Mouse (Mus musculus): Measurements from ENCODE around the gene Krt1. TPM values are rescaled to one million over a fixed set of nuclear protein-coding genes. Genes with fewer than 3 reads are reported as not detected.

The Krt1 gene
- polyA plus RNA-seq, 1 experiment from 2014 or later = 12.2 TPM

- Histone ChIP-seq H3K4me1 (replicated peaks; ENCODE audit: control insufficient read depth, insufficient read depth, low read length) (peaks cover 9% of the 10 kb centered on the region), H3K9ac (peak overlapping the region; percentile 56; the same call in 1 of the 2 replicates), H3K36me3 (replicated peaks; ENCODE audit: control insufficient read depth, insufficient read depth) (no peaks in the 10 kb centered on the region), H3K4me2 (replicated peaks) (peak overlapping the region; percentile 75), H3K27me3 (ENCODE audit: control insufficient read depth, insufficient read depth, low read length) (peaks cover 30% of the 10 kb centered on the region), H3K27ac (no peak overlapping the region), H3K9me3 (ENCODE audit: control insufficient read depth, low read length) (no peaks in the 10 kb centered on the region), H3K4me3 (replicated peaks; ENCODE audit: low read length) (peak overlapping the region; percentile 42)
- DNase-seq (ENCODE audit: low spot score) (no peak), ATAC-seq (ENCODE audit: low FRiP score) (peak; percentile 27; the same call in 1 of the 2 replicates)
- WGBS = 53% methylated on average over 13 of the region's 13 CpGs
These were observed 10.0 kb upstream of the Krt1 start for GRCm38 (mm10) chr15:101860421-101861130.

DNA sequence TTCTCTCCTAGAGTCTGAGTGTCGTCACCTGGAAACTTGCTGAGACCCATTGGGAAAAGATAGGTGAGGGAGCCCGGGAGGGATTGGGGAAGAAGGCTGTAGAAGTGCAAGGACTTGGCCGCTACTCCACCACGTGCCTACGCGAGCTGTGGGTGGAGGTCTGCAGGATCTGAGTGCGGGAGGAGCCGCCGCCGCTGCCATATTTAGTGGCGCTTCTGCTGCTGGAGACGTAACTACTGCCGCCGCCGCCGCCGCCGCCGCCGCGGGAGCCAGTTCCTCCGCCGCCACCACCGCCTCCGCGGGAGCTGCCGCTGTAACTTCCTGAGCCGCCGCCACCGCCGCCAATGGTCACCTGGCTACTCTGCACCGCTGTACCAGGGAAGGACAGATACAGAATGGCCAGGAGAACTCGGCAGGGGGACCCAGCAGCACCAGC is 9.2 kb upstream of the Krt1 start:
- H3K27ac ChIP-seq = no peak overlapping the region
- H3K4me3 ChIP-seq (replicated peaks; ENCODE audit: low read length) = peak overlapping the region; percentile 42
- H3K9ac ChIP-seq = peak overlapping the region; percentile 56
- peak overlapping the region; percentile 75 for H3K4me2 ChIP-seq (replicated peaks)
- H3K36me3 ChIP-seq (replicated peaks; ENCODE audit: control insufficient read depth, insufficient read depth) = no peaks in the 10 kb centered on the region
- peak; percentile 51 for DNase-seq (ENCODE audit: low spot score)
- no peaks in the 10 kb centered on the region for H3K9me3 ChIP-seq (ENCODE audit: control insufficient read depth, low read length)
- no peak; the same call in 1 of the 2 replicates for ATAC-seq (ENCODE audit: low FRiP score)
- under 1% methylated on average over 33 of the region's 33 CpGs for WGBS
- H3K4me1 ChIP-seq (replicated peaks; ENCODE audit: control insufficient read depth, insufficient read depth, low read length) = peaks cover 9% of the 10 kb centered on the region
- peaks cover 30% of the 10 kb centered on the region for H3K27me3 ChIP-seq (ENCODE audit: control insufficient read depth, insufficient read depth, low read length)

- no peak for DNase-seq (ENCODE audit: low spot score)
These were observed 8.3 kb upstream of the Krt1 start for GRCm38 (mm10) chr15:101858673-101859425.

DNA sequence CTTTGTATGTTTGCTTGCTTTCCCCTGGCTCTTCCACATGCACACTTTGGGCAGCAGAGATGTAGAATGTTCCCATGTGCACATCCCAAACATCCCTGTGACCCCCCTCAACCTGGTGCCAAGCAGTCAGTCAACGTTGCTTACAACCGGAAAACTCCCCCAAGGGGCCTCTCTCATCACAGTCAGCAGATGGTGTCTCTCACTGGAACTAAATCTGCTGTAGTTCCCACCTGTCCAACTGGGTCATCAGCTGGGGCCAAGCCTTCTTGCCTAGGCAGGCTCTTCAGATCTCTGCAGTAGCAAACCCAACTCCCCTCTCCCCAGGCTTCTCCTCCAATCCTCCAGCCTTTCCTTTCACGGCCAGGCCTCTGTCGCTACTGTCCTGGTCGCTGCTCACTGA is 6.1 kb upstream of the Krt1 start:
- Histone ChIP-seq H3K36me3 (replicated peaks; ENCODE audit: control insufficient read depth, insufficient read depth) (no peaks in the 10 kb centered on the region), H3K27ac (no peak overlapping the region), H3K9me3 (ENCODE audit: control insufficient read depth, low read length) (no peaks in the 10 kb centered on the region), H3K27me3 (ENCODE audit: control insufficient read depth, insufficient read depth, low read length) (peaks cover 30% of the 10 kb centered on the region), H3K4me1 (replicated peaks; ENCODE audit: control insufficient read depth, insufficient read depth, low read length) (peaks cover 9% of the 10 kb centered on the region), H3K9ac (no peak overlapping the region), H3K4me2 (replicated peaks) (no peak overlapping the region), H3K4me3 (replicated peaks; ENCODE audit: low read length) (no peak overlapping the region)
- ATAC-seq (ENCODE audit: low FRiP score) (no peak), DNase-seq (ENCODE audit: low spot score) (no peak)
- WGBS = 54% methylated on average over 5 of the region's 5 CpGs

More at GRCm38 (mm10) chr15:101858673-101859425, 8.3 kb upstream of the Krt1 start:
- Histone ChIP-seq H3K4me2 (replicated peaks) (peak overlapping the region; percentile 75; the same call in 1 of the 2 replicates), H3K36me3 (replicated peaks; ENCODE audit: control insufficient read depth, insufficient read depth) (no peaks in the 10 kb centered on the region), H3K4me1 (replicated peaks; ENCODE audit: control insufficient read depth, insufficient read depth, low read length) (peaks cover 9% of the 10 kb centered on the region), H3K9me3 (ENCODE audit: control insufficient read depth, low read length) (no peaks in the 10 kb centered on the region), H3K4me3 (replicated peaks; ENCODE audit: low read length) (no peak overlapping the region; the same call in 1 of the 2 replicates), H3K9ac (no peak overlapping the region), H3K27me3 (ENCODE audit: control insufficient read depth, insufficient read depth, low read length) (peaks cover 30% of the 10 kb centered on the region), H3K27ac (no peak overlapping the region)
- WGBS = 9% methylated on average over 11 of the region's 11 CpGs
- no peak for ATAC-seq (ENCODE audit: low FRiP score)

DNA sequence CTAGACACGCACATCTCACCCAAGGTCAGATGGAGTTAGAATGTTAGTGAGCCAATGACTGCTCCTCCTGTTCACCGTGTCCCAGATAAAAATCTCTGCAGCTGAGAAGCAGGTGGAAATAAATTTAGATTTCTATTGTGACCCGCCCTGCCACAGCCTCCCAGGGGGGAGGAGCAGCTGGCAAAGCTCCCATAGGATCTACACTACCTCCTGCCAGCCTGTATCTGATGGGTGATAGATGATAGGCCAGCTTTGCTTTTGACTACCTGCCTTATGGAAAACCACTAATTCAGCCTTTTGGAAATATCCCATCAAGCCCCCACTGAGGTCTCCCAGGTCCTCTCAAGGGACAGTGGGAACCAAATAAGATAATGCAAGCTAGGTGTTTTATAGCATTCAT is 5.1 kb upstream of the Krt1 start:
- Histone ChIP-seq H3K4me3 (replicated peaks; ENCODE audit: low read length) (no peak overlapping the region), H3K27me3 (ENCODE audit: control insufficient read depth, insufficient read depth, low read length) (peaks cover 24% of the 10 kb centered on the region), H3K27ac (no peak overlapping the region), H3K9ac (no peak overlapping the region), H3K36me3 (replicated peaks; ENCODE audit: control insufficient read depth, insufficient read depth) (no peaks in the 10 kb centered on the region), H3K4me1 (replicated peaks; ENCODE audit: control insufficient read depth, insufficient read depth, low read length) (peaks cover 9% of the 10 kb centered on the region), H3K4me2 (replicated peaks) (no peak overlapping the region), H3K9me3 (ENCODE audit: control insufficient read depth, low read length) (no peaks in the 10 kb centered on the region)
- WGBS = 74% methylated on average over 3 of the region's 3 CpGs
- no peak for DNase-seq (ENCODE audit: low spot score)
- no peak for ATAC-seq (ENCODE audit: low FRiP score)

GRCm38 (mm10) chr15:101854294-101854693 is 3.7 kb upstream of the Krt1 start:
- Histone ChIP-seq H3K4me2 (replicated peaks) (no peak overlapping the region), H3K27me3 (ENCODE audit: control insufficient read depth, insufficient read depth, low read length) (peaks cover 17% of the 10 kb centered on the region; the same call in 1 of the 2 replicates), H3K4me1 (replicated peaks; ENCODE audit: control insufficient read depth, insufficient read depth, low read length) (no peaks in the 10 kb centered on the region; the same call in 1 of the 2 replicates), H3K4me3 (replicated peaks; ENCODE audit: low read length) (no peak overlapping the region), H3K9me3 (ENCODE audit: control insufficient read depth, low read length) (no peaks in the 10 kb centered on the region), H3K36me3 (replicated peaks; ENCODE audit: control insufficient read depth, insufficient read depth) (no peaks in the 10 kb centered on the region), H3K27ac (no peak overlapping the region), H3K9ac (no peak overlapping the region)
- ATAC-seq (ENCODE audit: low FRiP score) (no peak), DNase-seq (ENCODE audit: low spot score) (no peak)
- 21% methylated on average over 5 of the region's 5 CpGs for WGBS

- H3K27ac ChIP-seq = no peak overlapping the region
- WGBS = 19% methylated on average over 5 of the region's 5 CpGs
These were observed 2.0 kb upstream of the Krt1 start for GRCm38 (mm10) chr15:101852571-101852970.

GRCm38 (mm10) chr15:101845971-101846403 is 4.6 kb downstream of the Krt1 start:
- peak overlapping the region; percentile 76 for H3K4me2 ChIP-seq (replicated peaks)
- peak overlapping the region; percentile 83 for H3K9ac ChIP-seq
- H3K4me3 ChIP-seq (replicated peaks; ENCODE audit: low read length) = peak overlapping the region; percentile 52
- ATAC-seq (ENCODE audit: low FRiP score) (peak; percentile 79; the same call in 1 of the 2 replicates), DNase-seq (ENCODE audit: low spot score) (peak; percentile 56)
- H3K36me3 ChIP-seq (replicated peaks; ENCODE audit: control insufficient read depth, insufficient read depth) = no peaks in the 10 kb centered on the region
- no peaks in the 10 kb centered on the region for H3K9me3 ChIP-seq (ENCODE audit: control insufficient read depth, low read length)
- no peaks in the 10 kb centered on the region for H3K27me3 ChIP-seq (ENCODE audit: control insufficient read depth, insufficient read depth, low read length)
- WGBS = under 1% methylated on average over 34 of the region's 37 CpGs
- H3K4me1 ChIP-seq (replicated peaks; ENCODE audit: control insufficient read depth, insufficient read depth, low read length) = peaks cover 3% of the 10 kb centered on the region; the same call in 1 of the 2 replicates
- peak overlapping the region; percentile 93 for H3K27ac ChIP-seq

More at GRCm38 (mm10) chr15:101852571-101852970, 2.0 kb upstream of the Krt1 start:
- no peak for DNase-seq (ENCODE audit: low spot score)
- no peak for ATAC-seq (ENCODE audit: low FRiP score)
- Histone ChIP-seq H3K4me3 (replicated peaks; ENCODE audit: low read length) (no peak overlapping the region), H3K9ac (no peak overlapping the region), H3K4me2 (replicated peaks) (no peak overlapping the region), H3K4me1 (replicated peaks; ENCODE audit: control insufficient read depth, insufficient read depth, low read length) (no peaks in the 10 kb centered on the region), H3K9me3 (ENCODE audit: control insufficient read depth, low read length) (no peaks in the 10 kb centered on the region), H3K36me3 (replicated peaks; ENCODE audit: control insufficient read depth, insufficient read depth) (no peaks in the 10 kb centered on the region), H3K27me3 (ENCODE audit: control insufficient read depth, insufficient read depth, low read length) (no peaks in the 10 kb centered on the region)

DNA sequence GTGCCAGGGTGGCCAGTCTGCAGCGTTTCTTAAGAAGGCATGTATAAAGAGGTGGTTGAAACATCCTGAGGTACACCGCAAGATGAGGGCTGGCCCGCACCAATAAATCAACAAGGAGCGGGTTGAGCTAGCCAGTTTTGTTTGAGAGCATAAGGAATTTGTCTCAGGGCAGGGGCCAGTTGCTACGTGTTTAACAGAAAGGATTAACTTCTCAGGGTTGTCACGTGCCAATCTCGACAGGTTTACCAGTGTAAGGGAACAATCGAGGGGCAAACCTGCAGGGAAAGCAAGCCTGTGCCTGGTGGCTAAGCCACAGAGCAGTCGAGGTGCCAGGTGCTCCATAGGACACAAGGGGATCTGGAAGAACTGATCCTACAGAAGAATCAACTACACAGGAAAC is 7.4 kb downstream of the Krt1 start:
- Histone ChIP-seq H3K4me1 (replicated peaks; ENCODE audit: control insufficient read depth, insufficient read depth, low read length) (peaks cover 3% of the 10 kb centered on the region; the same call in 1 of the 2 replicates), H3K27me3 (ENCODE audit: control insufficient read depth, insufficient read depth, low read length) (no peaks in the 10 kb centered on the region), H3K4me3 (replicated peaks; ENCODE audit: low read length) (no peak overlapping the region), H3K9ac (no peak overlapping the region), H3K36me3 (replicated peaks; ENCODE audit: control insufficient read depth, insufficient read depth) (no peaks in the 10 kb centered on the region), H3K4me2 (replicated peaks) (no peak overlapping the region), H3K27ac (no peak overlapping the region), H3K9me3 (ENCODE audit: control insufficient read depth, low read length) (no peaks in the 10 kb centered on the region)
- ATAC-seq (ENCODE audit: low FRiP score) = no peak
- 74% methylated on average over 9 of the region's 9 CpGs for WGBS
- no peak for DNase-seq (ENCODE audit: low spot score)

Measured in hindbrain, embryonic 14.5 days (tissue).